Mouse (Mus musculus): ENCODE data around the gene Atp6v0a1.

Gene Atp6v0a1

GRCm38 (mm10) chr11:101030136-101030807, 21.0 kb downstream of the Atp6v0a1 start:
- no peak for DNase-seq

- DNase-seq: no peak
These were observed 21.5 kb downstream of the Atp6v0a1 start for GRCm38 (mm10) chr11:101030808-101031156.

GRCm38 (mm10) chr11:101031470-101031869, 22.2 kb downstream of the Atp6v0a1 start:
- DNase-seq: no peak

GRCm38 (mm10) chr11:101033856-101034500, 24.7 kb downstream of the Atp6v0a1 start:
- no peak for DNase-seq

GRCm38 (mm10) chr11:101034614-101035327, 25.5 kb downstream of the Atp6v0a1 start:
- no peak for DNase-seq

GRCm38 (mm10) chr11:101035328-101035695, 26.1 kb downstream of the Atp6v0a1 start:
- no peak for DNase-seq

- no peak for DNase-seq
These were observed 28.5 kb downstream of the Atp6v0a1 start for GRCm38 (mm10) chr11:101037795-101038194.

GRCm38 (mm10) chr11:101045826-101046225, 36.6 kb downstream of the Atp6v0a1 start:
- no peak for DNase-seq

- no peak for DNase-seq
These were observed 37.2 kb downstream of the Atp6v0a1 start for GRCm38 (mm10) chr11:101046440-101046839.

GRCm38 (mm10) chr11:101047502-101047901, 38.2 kb downstream of the Atp6v0a1 start:
- DNase-seq: no peak

GRCm38 (mm10) chr11:101050359-101050758, 41.1 kb downstream of the Atp6v0a1 start:
- no peak for DNase-seq

- DNase-seq: no peak
These were observed 41.8 kb downstream of the Atp6v0a1 start for GRCm38 (mm10) chr11:101051051-101051493.

GRCm38 (mm10) chr11:101051617-101052016, 42.4 kb downstream of the Atp6v0a1 start:
- DNase-seq: no peak

GRCm38 (mm10) chr11:101052751-101053473, 43.7 kb downstream of the Atp6v0a1 start:
- DNase-seq: no peak

GRCm38 (mm10) chr11:101053974-101054373, 44.7 kb downstream of the Atp6v0a1 start:
- no peak for DNase-seq

GRCm38 (mm10) chr11:101055418-101055817, 46.2 kb downstream of the Atp6v0a1 start:
- no peak for DNase-seq

- DNase-seq: peak; percentile 47
These were observed 47.6 kb downstream of the Atp6v0a1 start for GRCm38 (mm10) chr11:101056885-101057284.

- DNase-seq: peak; percentile 85
These were observed 48.6 kb downstream of the Atp6v0a1 start for GRCm38 (mm10) chr11:101057860-101058259.

- peak; percentile 42 for DNase-seq
These were observed 49.5 kb downstream of the Atp6v0a1 start for GRCm38 (mm10) chr11:101058726-101059125.

- no peak for DNase-seq
These were observed 50.2 kb downstream of the Atp6v0a1 start for GRCm38 (mm10) chr11:101059473-101059872.

- peak; percentile 80 for DNase-seq
These were observed 50.9 kb downstream of the Atp6v0a1 start for GRCm38 (mm10) chr11:101060126-101060525.

- no peak for DNase-seq
These were observed 51.8 kb downstream of the Atp6v0a1 start for GRCm38 (mm10) chr11:101061049-101061448.

Measured in kidney, postnatal 14 days (tissue).